Mouse (Mus musculus) forebrain, embryonic 11.5 days (tissue): ENCODE data around the gene Ttc7b. TPM values are rescaled to one million over a fixed set of nuclear protein-coding genes. Genes with fewer than 3 reads are reported as not detected.

ENCODE experiments used
- ATAC-seq: fragments of 200-750 bp; cut with Nextera tagmentation; replicated peaks from 2 replicates; pipeline ENCODE4 v1.8.0; 2017; ENCODE audit warnings: moderate TSS enrichment; ENCODE audit not compliant: low FRiP score
- DNase-seq: peaks from one replicate; pipeline ENCODE4 v3.0.0-alpha.2; 2017; ENCODE audit warnings: low spot score
- H3K27ac ChIP-seq: fragments of 300-500 bp; sonication (generic); 2 replicates; pipeline ENCODE4 v1.5.1; 2014; ENCODE audit warnings: low read depth, low read length
- H3K27me3 ChIP-seq: fragments of 300-500 bp; sonication (generic); 2 replicates; pipeline ENCODE4 v1.6.1; 2014; ENCODE audit warnings: mild to moderate bottlenecking, low read length, mixed read lengths; ENCODE audit not compliant: control insufficient read depth, insufficient read depth
- H3K36me3 ChIP-seq: fragments of 300-500 bp; sonication (generic); 2 replicates; pipeline ENCODE4 v1.6.1; 2014; ENCODE audit warnings: mild to moderate bottlenecking, low read length, moderate library complexity, mixed read lengths; ENCODE audit not compliant: control insufficient read depth, insufficient read depth
- H3K4me1 ChIP-seq: fragments of 300-500 bp; sonication (generic); replicated peaks from 2 replicates; pipeline ENCODE4 v1.6.1; 2014; ENCODE audit warnings: low read length, mixed read lengths; ENCODE audit not compliant: control insufficient read depth, insufficient read depth
- H3K4me2 ChIP-seq: fragments of 300-500 bp; sonication (generic); 2 replicates; pipeline ENCODE4 v1.6.1; 2014; ENCODE audit warnings: low read depth, mild to moderate bottlenecking, low read length, moderate library complexity, mixed read lengths; ENCODE audit not compliant: severe bottlenecking
- H3K4me3 ChIP-seq: fragments of 300-500 bp; sonication (generic); 2 replicates; pipeline ENCODE4 v1.5.1; 2014; ENCODE audit warnings: low read depth, low read length
- H3K9ac ChIP-seq: fragments of 300-500 bp; sonication (generic); 2 replicates; pipeline ENCODE4 v1.6.1; 2014; ENCODE audit warnings: low read length
- H3K9me3 ChIP-seq: fragments of 300-500 bp; sonication (generic); 2 replicates; pipeline ENCODE4 v1.6.1; 2016; ENCODE audit warnings: low read length, mixed read lengths; ENCODE audit not compliant: control insufficient read depth
- WGBS: fragments of 180-500 bp; shearing (Covaris S2); extraction: QIAGEN DNeasy Blood & Tissue Kit; methylation state at CpG from one replicate; pipeline ENCODE4 v1.1.7; 2014; 5-methylcytosine and 5-hydroxymethylcytosine counted together
- polyA plus RNA-seq: library from polyadenylated mRNA; unstranded; fragments of >200 nt; fragmentation: Nextera tagmentation; extraction: Ambion mirVana; gene quantifications from 2 replicates; pipeline ENCODE4 v1.2.1, GENCODE M21; 2014

Gene Ttc7b
- polyA plus RNA-seq, 1 experiment from 2014 or later: 9.5 TPM

- no peak overlapping the region for H3K27ac ChIP-seq
- no peak overlapping the region for H3K9ac ChIP-seq
- ATAC-seq (no peak), DNase-seq (no peak)
- no peak overlapping the region for H3K4me2 ChIP-seq
- no peaks in the 10 kb centered on the region for H3K9me3 ChIP-seq
- no peaks in the 10 kb centered on the region for H3K4me1 ChIP-seq
- no peak overlapping the region for H3K4me3 ChIP-seq
- H3K27me3 ChIP-seq: no peaks in the 10 kb centered on the region
- H3K36me3 ChIP-seq: no peaks in the 10 kb centered on the region
- WGBS: 92% methylated on average over 10 of the region's 10 CpGs
Measured at GRCm38 (mm10) chr12:100491967-100492611, 28.5 kb downstream of the Ttc7b start.

GRCm38 (mm10) chr12:100489799-100490198 is 30.8 kb downstream of the Ttc7b start:
- WGBS: 91% methylated on average over 7 of the region's 7 CpGs
- no peak for ATAC-seq
- no peaks in the 10 kb centered on the region for H3K36me3 ChIP-seq

GRCm38 (mm10) chr12:100488368-100488767 is 32.3 kb downstream of the Ttc7b start:
- 92% methylated on average over 5 of the region's 5 CpGs for WGBS
- Histone ChIP-seq H3K9me3 (no peaks in the 10 kb centered on the region), H3K4me1 (no peaks in the 10 kb centered on the region), H3K36me3 (no peaks in the 10 kb centered on the region), H3K27me3 (no peaks in the 10 kb centered on the region), H3K9ac (no peak overlapping the region), H3K4me2 (no peak overlapping the region), H3K27ac (no peak overlapping the region), H3K4me3 (no peak overlapping the region)
- no peak for DNase-seq
- ATAC-seq: no peak

More at GRCm38 (mm10) chr12:100489799-100490198, 30.8 kb downstream of the Ttc7b start:
- H3K4me1 ChIP-seq: no peaks in the 10 kb centered on the region
- H3K4me2 ChIP-seq: no peak overlapping the region
- DNase-seq: no peak
- no peak overlapping the region for H3K4me3 ChIP-seq
- no peaks in the 10 kb centered on the region for H3K9me3 ChIP-seq
- H3K9ac ChIP-seq: no peak overlapping the region
- H3K27ac ChIP-seq: no peak overlapping the region
- no peaks in the 10 kb centered on the region for H3K27me3 ChIP-seq

GRCm38 (mm10) chr12:100486232-100486631 is 34.4 kb downstream of the Ttc7b start:
- no peaks in the 10 kb centered on the region for H3K9me3 ChIP-seq
- H3K4me1 ChIP-seq: no peaks in the 10 kb centered on the region
- no peak overlapping the region for H3K4me3 ChIP-seq
- H3K27me3 ChIP-seq: no peaks in the 10 kb centered on the region
- no peak overlapping the region for H3K9ac ChIP-seq
- 72% methylated on average over 6 of the region's 6 CpGs for WGBS
- DNase-seq (no peak), ATAC-seq (no peak)
- no peaks in the 10 kb centered on the region for H3K36me3 ChIP-seq
- no peak overlapping the region for H3K4me2 ChIP-seq
- no peak overlapping the region for H3K27ac ChIP-seq

- no peaks in the 10 kb centered on the region for H3K27me3 ChIP-seq
Measured at GRCm38 (mm10) chr12:100483054-100483453, 37.6 kb downstream of the Ttc7b start.

GRCm38 (mm10) chr12:100482255-100482654 is 38.4 kb downstream of the Ttc7b start:
- WGBS: 83% methylated on average over 7 of the region's 7 CpGs
- ATAC-seq: no peak

More at GRCm38 (mm10) chr12:100483054-100483453, 37.6 kb downstream of the Ttc7b start:
- Histone ChIP-seq H3K4me1 (no peaks in the 10 kb centered on the region), H3K36me3 (no peaks in the 10 kb centered on the region), H3K9ac (no peak overlapping the region), H3K4me3 (no peak overlapping the region), H3K27ac (no peak overlapping the region), H3K9me3 (no peaks in the 10 kb centered on the region), H3K4me2 (no peak overlapping the region)
- no peak for DNase-seq
- no peak for ATAC-seq
- 66% methylated on average over 1 of the region's 1 CpGs for WGBS

GRCm38 (mm10) chr12:100481443-100482026 is 39.1 kb downstream of the Ttc7b start:
- no peak overlapping the region for H3K4me2 ChIP-seq
- DNase-seq (no peak), ATAC-seq (no peak)
- no peak overlapping the region for H3K9ac ChIP-seq
- no peaks in the 10 kb centered on the region for H3K4me1 ChIP-seq
- H3K27ac ChIP-seq: no peak overlapping the region
- H3K9me3 ChIP-seq: no peaks in the 10 kb centered on the region
- no peaks in the 10 kb centered on the region for H3K27me3 ChIP-seq
- H3K36me3 ChIP-seq: no peaks in the 10 kb centered on the region
- 79% methylated on average over 8 of the region's 8 CpGs for WGBS
- no peak overlapping the region for H3K4me3 ChIP-seq

More at GRCm38 (mm10) chr12:100482255-100482654, 38.4 kb downstream of the Ttc7b start:
- Histone ChIP-seq H3K4me2 (no peak overlapping the region), H3K36me3 (no peaks in the 10 kb centered on the region), H3K27ac (no peak overlapping the region), H3K4me1 (no peaks in the 10 kb centered on the region), H3K4me3 (no peak overlapping the region), H3K27me3 (no peaks in the 10 kb centered on the region), H3K9me3 (no peaks in the 10 kb centered on the region), H3K9ac (no peak overlapping the region)
- DNase-seq: no peak

- H3K9ac ChIP-seq: no peak overlapping the region
- WGBS: 89% methylated on average over 15 of the region's 15 CpGs
- no peaks in the 10 kb centered on the region for H3K9me3 ChIP-seq
- H3K4me2 ChIP-seq: no peak overlapping the region
- no peaks in the 10 kb centered on the region for H3K27me3 ChIP-seq
- no peak overlapping the region for H3K27ac ChIP-seq
- H3K4me3 ChIP-seq: no peak overlapping the region
- no peaks in the 10 kb centered on the region for H3K4me1 ChIP-seq
- ATAC-seq (no peak), DNase-seq (no peak)
- H3K36me3 ChIP-seq: no peaks in the 10 kb centered on the region
Measured at GRCm38 (mm10) chr12:100480642-100481442, 39.8 kb downstream of the Ttc7b start.
